Mouse (Mus musculus): ENCODE data around the gene Kcnj4.

Kcnj4 gene

DNA sequence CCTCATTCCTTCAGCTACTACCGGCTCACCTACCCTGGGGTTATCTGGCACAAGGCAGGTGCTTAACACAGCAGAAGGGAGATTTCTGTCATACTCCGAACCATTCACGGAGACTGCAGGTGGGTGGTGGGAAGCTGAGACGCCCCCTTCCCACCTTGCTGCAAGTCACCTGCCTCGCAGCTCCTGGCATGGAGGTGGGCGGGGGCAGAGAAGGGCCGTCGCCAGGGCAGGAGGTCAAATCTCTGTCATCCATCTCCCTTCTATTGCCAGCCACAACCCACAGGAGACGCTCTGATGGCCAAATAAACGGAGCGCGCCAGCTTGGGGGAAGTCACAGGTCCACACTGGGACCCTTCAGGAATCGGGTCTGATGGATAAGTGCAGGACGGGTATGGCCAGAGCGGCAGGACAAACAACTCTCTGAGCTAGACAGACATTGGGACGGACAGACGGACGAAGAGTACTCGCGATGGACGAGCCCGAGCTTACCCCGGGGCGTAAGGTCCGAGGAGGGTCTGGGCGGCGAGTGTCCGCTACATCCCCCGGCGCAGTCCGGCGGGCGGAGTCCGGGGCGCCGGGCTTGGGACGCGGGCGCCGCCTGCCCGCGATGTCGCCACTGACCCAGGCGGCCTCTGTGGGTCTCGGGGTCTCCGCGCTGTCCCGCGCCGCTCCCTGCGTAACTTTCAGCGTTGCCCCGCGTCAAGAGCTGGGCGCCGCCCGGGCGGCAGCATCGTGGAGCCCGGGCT is at the start of gene Kcnj4:
TSS of gene Kcnj4 (minus strand) at position 535 of the 746 bp plus-strand sequence.
- no peak for DNase-seq

GRCm38 (mm10) chr15:79552566-79552965 is 47.5 kb upstream of the Kcnj4 start:
- DNase-seq: no peak

GRCm38 (mm10) chr15:79548226-79548625 is 43.2 kb upstream of the Kcnj4 start:
- DNase-seq: no peak

DNA sequence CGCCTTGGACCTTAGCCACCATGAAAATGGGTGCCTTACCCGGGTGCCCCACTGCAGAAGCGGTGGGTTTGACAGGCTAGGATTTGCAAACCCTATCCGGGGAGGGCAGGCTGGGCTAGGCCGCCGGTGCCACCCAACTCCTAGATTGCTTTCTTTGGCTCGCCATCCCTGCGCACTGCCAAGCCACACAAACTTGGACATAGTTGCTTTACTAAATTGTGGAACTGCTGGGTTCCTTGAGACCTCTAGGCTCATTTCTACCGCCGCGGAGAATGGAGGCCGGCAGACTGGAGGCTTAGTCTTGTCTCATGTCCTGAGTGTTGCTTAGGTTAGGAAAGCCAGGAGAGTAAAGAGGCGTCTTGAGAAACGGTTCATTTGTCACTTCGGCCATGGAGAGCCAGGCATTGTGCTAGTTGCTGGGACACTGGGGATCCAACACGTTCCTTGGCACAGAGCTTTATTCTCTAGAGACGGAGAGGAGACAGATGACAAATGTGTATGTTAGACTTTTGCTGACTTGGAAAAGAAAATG is 42.3 kb upstream of the Kcnj4 start:
- no peak for DNase-seq

DNA sequence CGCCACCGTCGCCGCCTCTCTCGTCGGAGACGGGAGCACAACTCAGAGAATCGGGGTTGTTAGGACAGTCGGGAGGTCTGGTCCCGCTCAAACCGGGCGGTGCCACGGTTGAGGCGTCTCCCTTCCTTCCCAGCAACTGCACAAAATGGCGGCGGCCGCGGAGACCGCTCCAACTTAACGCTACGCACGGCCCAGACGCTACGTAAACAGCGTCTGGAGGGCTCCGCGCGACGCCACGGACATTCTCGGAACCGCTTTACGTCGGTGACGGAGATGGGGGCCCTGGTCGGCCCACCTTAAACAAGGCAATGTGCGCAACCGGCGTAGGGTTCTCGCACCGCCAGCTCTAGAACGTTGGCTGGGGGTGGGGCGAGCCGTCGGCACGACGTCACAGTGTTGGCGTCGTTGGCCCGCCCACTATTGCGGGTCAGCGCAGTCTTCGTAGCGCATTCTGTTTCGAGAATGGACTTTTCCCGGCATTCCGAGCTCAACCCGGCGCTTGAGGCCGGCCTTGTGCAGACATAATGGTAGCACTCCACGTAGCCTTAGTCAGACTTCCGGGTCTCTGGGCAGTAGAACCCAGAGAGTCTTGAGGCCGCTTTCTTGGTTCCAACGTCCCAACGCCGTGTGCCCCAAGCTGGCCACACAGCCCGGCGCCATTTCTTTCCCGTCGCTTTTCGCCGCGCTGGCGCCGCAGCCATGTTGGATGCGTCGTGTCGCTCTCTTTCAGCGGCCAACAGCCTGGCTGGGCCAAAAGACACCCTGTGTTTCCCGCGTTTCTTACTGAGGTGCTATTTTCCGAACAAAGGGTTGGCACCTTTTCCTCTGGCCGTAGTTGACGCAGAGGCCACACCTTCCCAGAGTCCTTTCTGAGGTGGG is 41.6 kb upstream of the Kcnj4 start, which contains the start of gene Ddx17:
TSS of gene Ddx17 (minus strand) at position 332 of the 879 bp plus-strand sequence.
- peak; percentile 98 for DNase-seq

DNA sequence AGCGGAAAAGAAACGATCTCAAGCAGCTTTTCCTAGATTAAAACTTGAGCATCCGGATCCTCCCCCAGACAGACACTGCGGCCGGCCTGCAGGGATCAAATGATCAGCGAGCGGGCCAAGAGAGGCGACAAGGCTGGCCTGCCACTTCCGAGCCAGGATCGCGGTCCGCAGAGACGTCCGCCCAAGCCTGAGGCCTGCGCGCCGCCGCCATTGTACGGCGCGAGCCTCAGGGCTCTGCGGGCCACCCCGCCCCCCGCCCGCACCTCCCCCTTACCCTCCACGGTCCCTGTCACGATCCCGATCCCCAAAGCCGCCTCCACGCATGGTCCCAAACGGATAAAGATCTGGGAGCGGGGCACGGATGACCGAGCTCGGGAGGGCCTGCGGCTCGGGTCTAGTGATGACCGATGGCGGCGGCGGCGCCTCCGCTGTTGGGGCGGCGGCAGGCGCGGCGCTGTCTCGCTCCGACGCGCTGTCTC is 40.9 kb upstream of the Kcnj4 start:
- DNase-seq: no peak

DNA sequence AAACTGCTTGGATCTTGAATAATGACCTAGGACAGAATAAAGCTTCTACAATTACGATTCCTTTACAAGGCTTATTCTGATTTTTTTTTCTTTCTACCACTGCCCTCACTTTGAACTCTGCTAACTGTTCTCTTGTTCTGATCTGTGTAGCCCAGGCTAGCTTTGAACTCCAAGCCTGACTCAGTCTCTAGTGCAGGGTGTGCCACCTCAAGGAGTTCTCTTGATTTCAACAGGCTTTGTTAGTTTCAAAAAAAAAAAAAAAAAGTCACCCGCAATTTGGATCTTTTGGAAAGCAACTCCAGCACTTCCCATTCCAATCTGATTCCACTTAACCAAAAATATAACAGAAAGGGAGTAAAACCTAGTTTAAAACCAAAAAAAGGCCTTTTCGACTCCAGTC is 40.5 kb upstream of the Kcnj4 start:
- no peak for DNase-seq

DNA sequence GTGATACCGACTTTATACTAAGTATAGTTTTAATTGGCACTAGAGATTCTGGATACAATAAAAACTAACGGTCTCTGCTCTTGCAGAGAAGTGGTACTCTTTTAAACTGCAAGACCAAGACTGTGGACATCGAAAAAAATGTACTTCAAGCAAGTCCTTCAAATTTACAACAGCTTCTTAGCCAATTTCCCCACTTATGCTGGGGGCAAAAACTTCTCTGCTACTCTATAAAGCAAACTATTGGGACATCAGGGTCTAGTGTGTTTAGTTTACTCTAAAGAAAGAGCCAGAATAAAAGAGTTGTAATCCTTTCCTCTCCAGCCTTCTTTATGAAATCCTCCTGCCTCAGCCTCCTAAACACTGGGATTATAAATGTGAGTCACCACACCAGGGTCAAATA is 38.9 kb upstream of the Kcnj4 start:
- no peak for DNase-seq

DNA sequence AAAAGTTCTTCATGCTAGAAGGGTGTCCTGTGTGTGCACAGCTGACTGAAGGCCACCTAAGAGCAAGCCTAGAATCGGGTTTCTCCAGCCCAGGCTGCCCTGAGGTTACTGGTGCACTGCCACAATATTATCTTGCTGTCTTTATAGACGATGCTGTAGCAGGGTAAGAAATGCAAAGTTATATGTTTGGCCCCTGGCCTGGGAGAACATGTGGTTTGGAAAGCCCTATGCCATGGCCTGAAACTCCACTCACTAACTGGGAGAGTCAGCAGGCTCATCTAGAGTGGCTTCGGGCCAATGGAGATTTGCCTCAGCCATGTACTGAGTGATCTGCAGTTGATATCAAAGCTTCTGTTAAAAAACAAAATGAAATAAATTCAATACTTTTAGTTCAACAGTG is 28.8 kb upstream of the Kcnj4 start:
- no peak for DNase-seq

GRCm38 (mm10) chr15:79529935-79530334 is 24.9 kb upstream of the Kcnj4 start:
- DNase-seq: no peak

DNA sequence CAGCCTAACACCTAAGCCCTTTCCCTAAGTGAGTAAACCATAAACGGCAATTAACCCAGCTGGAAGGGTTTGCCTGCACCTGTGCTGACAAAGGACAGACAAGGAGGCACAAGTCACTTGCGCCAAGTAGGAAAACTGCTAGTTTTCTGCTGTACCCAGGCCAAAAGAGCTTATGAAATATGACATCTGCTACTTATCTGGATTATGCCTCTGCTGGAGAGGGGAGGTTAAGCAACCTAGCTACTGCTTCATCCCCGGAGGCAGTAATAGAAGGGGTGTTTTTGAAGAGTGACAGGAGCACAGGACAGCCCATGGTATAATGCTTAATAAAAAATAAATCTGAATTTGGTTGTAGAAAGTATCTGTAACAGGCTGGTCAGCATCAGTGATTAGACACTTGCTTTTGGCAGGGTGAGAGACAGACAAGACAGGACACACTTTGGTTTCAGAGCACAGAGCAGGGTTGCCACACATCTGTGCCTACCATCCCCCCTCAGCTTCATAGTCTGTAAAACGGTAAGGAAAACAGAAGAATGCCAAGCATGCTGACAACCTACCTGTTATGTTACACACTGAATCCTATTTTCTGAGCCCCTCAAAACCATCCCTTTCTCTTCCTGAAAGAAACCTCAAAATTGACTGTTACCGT is 23.1 kb upstream of the Kcnj4 start:
- no peak for DNase-seq

GRCm38 (mm10) chr15:79527192-79527591 is 22.2 kb upstream of the Kcnj4 start:
- no peak for DNase-seq

DNA sequence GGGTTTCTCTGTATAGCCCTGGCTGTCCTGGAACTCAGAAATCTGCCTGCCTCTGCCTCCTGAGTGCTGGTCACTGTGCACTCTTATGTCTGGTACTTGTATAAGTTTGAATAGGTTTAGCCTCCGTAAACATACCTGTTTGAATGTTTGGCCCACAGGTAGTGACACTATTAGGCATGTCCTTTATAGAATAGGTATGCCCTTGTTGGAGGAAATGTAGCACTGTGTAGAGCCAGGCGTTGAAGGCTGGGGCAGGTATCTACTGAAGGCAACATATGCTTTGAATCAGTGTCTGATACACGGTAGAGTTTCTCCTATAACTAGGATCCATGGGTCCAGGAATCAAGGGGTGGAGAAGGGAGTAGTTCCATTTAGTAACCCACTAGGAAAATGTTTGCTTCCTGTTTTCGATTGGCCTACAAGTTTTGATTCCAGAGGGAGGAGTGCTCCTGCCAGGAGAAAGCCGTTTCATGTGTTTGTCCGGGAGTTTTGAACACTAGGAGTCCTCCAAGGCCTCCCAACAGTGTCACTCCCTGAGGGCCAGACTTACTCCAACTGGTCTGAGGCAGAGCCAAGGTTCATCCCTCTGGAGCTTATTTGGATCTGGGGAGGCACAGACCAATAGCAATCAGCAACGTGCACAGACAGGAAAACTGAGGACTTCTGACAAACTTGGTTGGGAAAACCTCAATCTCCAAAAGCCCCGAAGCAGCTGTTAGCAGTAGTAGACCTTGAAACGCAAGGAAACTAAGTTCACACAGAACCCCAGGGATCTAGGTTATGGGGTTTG is 21.1 kb upstream of the Kcnj4 start:
- no peak for DNase-seq

- DNase-seq: no peak
These were observed 20.5 kb upstream of the Kcnj4 start for GRCm38 (mm10) chr15:79525564-79525963.

- DNase-seq: no peak
These were observed 14.6 kb upstream of the Kcnj4 start for GRCm38 (mm10) chr15:79519400-79520220.

GRCm38 (mm10) chr15:79518571-79518970 is 13.5 kb upstream of the Kcnj4 start:
- no peak for DNase-seq

DNA sequence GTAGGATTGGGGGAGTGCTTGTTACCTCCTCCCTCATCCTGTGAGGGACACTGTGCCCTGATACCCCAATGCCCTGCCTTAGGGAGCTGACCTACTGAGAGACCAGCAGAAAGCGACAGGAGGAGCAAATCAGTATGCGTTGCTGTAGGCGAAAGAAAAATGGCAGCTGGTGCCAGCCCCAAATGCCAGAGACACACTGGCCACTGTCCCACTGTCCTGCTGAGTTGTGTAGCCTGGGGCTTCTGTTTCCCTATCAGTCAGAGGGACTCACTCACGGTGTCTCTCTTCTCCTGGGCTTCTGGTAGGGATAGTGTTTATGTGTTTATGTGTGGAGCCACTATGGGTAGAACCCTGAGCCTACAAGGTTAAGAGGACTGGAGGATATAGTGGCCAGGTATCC is 12.7 kb upstream of the Kcnj4 start:
- no peak for DNase-seq

DNA sequence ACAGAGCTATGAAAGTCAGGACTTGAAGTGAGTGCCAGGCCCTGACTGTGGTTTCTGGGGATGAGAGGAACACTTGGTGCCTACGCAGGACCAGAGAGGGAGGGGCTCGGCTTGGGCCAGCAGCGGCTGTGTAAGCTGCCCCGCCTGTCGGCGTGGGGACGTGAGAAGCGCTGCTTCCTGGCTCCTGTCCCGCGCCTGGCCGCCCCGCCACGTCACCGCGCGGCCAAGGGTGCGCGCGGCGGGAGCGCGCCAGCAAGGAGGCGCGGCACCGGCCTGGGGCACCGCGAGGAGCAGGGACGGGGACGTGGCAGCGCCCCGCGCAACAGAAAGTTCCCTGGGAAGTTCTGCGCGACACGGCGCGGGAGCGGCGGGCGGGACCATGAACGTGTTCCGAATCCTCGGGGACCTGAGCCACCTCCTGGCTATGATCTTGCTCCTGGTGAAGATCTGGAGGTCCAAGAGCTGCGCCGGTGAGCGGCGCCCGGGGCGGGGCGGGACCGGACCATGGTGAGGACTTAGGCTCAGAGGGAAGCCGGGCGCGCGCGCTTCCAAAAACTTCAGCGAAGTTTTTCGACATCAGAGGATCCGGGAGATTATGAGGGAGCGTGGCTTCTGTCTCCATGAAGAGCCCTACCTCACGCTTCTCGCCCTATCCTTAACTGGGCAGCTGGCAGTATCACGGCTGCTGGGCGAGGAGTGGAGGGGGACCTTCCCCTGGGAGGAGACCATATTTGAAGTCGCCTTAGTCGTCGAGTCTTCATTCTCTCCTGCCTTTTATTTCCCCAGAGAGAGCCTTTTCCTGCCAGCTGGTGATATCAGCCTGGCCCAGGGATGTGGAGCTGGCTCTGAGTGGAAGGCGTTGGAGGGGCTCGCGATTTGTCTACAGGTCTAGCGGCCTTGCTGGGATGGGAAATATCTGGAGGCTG is 11.4 kb upstream of the Kcnj4 start, which contains the start of gene Kdelr3:
TSS of gene Kdelr3 (plus strand) at position 241 of the 926 bp plus-strand sequence.
- peak; percentile 23 for DNase-seq

- peak; percentile 17 for DNase-seq
These were observed 8.9 kb upstream of the Kcnj4 start for GRCm38 (mm10) chr15:79513940-79514339.
